Mouse (Mus musculus) lung, postnatal 36 days (tissue): ENCODE results near the gene Rdh7.
"Not testable (repeated sequence)": the region's sequence is repeated elsewhere in the genome, so short reads cannot be mapped to it uniquely, and the experiment has no call there.

Source experiments
- DNase-seq: peaks from one replicate; pipeline ENCODE4 v3.0.0; 2022; ENCODE audit warnings: mixed read lengths

Gene Rdh7

GRCm38 (mm10) chr10:127893163-127894022 lies 4.8 kb upstream of the Rdh7 start:
- DNase-seq, result peak; percentile 61

- no peak for DNase-seq
Measured at GRCm38 (mm10) chr10:127891481-127891880, 2.9 kb upstream of the Rdh7 start.

- no peak for DNase-seq
Measured at GRCm38 (mm10) chr10:127886971-127887370, 1.6 kb downstream of the Rdh7 start.

- DNase-seq, result no peak
Measured at GRCm38 (mm10) chr10:127886551-127886950, 2.1 kb downstream of the Rdh7 start.

GRCm38 (mm10) chr10:127881041-127881440 lies 7.6 kb downstream of the Rdh7 start:
- DNase-seq, result peak; percentile 55

- peak; percentile 26 for DNase-seq
Measured at GRCm38 (mm10) chr10:127879155-127879688, 9.4 kb downstream of the Rdh7 start.

- DNase-seq, result peak; percentile 21
Measured at GRCm38 (mm10) chr10:127878262-127879057, 10.2 kb downstream of the Rdh7 start.

GRCm38 (mm10) chr10:127877681-127878080 lies 10.9 kb downstream of the Rdh7 start:
- peak; percentile 66 for DNase-seq

GRCm38 (mm10) chr10:127872484-127872883 lies 16.1 kb downstream of the Rdh7 start:
- peak; percentile 61 for DNase-seq

- no peak for DNase-seq
Measured at GRCm38 (mm10) chr10:127866232-127866631, 22.4 kb downstream of the Rdh7 start, which contains the start of gene Rdh16f2. TSS of gene Rdh16f2 (plus strand) at chr10:127866474.

- DNase-seq, result no peak
Measured at GRCm38 (mm10) chr10:127864931-127865330, 23.7 kb downstream of the Rdh7 start.

- DNase-seq, result no peak
Measured at GRCm38 (mm10) chr10:127856376-127856775, 32.2 kb downstream of the Rdh7 start.

- no peak for DNase-seq
Measured at GRCm38 (mm10) chr10:127849628-127850027, 39.0 kb downstream of the Rdh7 start, which contains the start of gene Rdh19. TSS of gene Rdh19 (plus strand) at chr10:127849928.

GRCm38 (mm10) chr10:127848089-127848488 lies 40.5 kb downstream of the Rdh7 start:
- no peak for DNase-seq

GRCm38 (mm10) chr10:127845945-127846344 lies 42.7 kb downstream of the Rdh7 start:
- DNase-seq, result not testable (repeated sequence)

GRCm38 (mm10) chr10:127840776-127841175 lies 47.8 kb downstream of the Rdh7 start:
- no peak for DNase-seq

GRCm38 (mm10) chr10:127838539-127838938 lies 50.1 kb downstream of the Rdh7 start:
- DNase-seq, result no peak

- DNase-seq, result peak; percentile 19
Measured at GRCm38 (mm10) chr10:127837793-127838192, 50.8 kb downstream of the Rdh7 start.

GRCm38 (mm10) chr10:127835292-127835691 lies 53.3 kb downstream of the Rdh7 start:
- no peak for DNase-seq

- DNase-seq, result not testable (repeated sequence)
Measured at GRCm38 (mm10) chr10:127834186-127834585, 54.4 kb downstream of the Rdh7 start.
